Mouse (Mus musculus) liver, postnatal 0 days (tissue): ENCODE results near the gene Atp6ap1l.

ENCODE experiments used
- CTCF ChIP-seq: sonication (generic); IDR thresholded peaks from 2 replicates; pipeline ENCODE4 v1.5.1; 2016; ENCODE audit warnings: antibody characterized with exemption, low read depth
- EP300 ChIP-seq: IDR thresholded peaks from 2 replicates; pipeline ENCODE4 v1.6.1; 2016; ENCODE audit warnings: antibody characterized with exemption, low read depth, mild to moderate bottlenecking

- TF ChIP-seq CTCF (no peak), EP300 (peak; percentile 90)
These were observed 61.0 kb downstream of the Atp6ap1l start for GRCm38 (mm10) chr13:90844191-90844590.
